Mouse (Mus musculus) limb, embryonic 10.5 days (tissue): ENCODE data around the gene Angptl8. TPM values are rescaled to one million over a fixed set of nuclear protein-coding genes. Genes with fewer than 3 reads are reported as not detected.
"Not testable (repeated sequence)": the region's sequence is repeated elsewhere in the genome, so short reads cannot be mapped to it uniquely, and the experiment has no call there.

Experiments
- DNase-seq: peaks from one replicate; pipeline ENCODE4 v3.0.0-alpha.2; 2017; ENCODE audit warnings: low spot score
- H3K27ac ChIP-seq: fragments of 300-500 bp; sonication (generic); 2 replicates; pipeline ENCODE4 v1.5.1; 2016; ENCODE audit warnings: mild to moderate bottlenecking
- H3K27me3 ChIP-seq: fragments of 300-500 bp; sonication (generic); 2 replicates; pipeline ENCODE4 v1.6.1; 2016; ENCODE audit warnings: low read depth, mild to moderate bottlenecking; ENCODE audit not compliant: poor library complexity, severe bottlenecking
- H3K36me3 ChIP-seq: fragments of 300-500 bp; sonication (generic); 2 replicates; pipeline ENCODE4 v1.6.1; 2016; ENCODE audit warnings: mild to moderate bottlenecking, moderate library complexity
- H3K4me1 ChIP-seq: fragments of 300-500 bp; sonication (generic); 2 replicates; pipeline ENCODE4 v1.6.1; 2016
- H3K4me3 ChIP-seq: fragments of 300-500 bp; sonication (generic); 2 replicates; pipeline ENCODE4 v1.5.1; 2016; ENCODE audit warnings: mild to moderate bottlenecking, moderate library complexity
- H3K9me3 ChIP-seq: fragments of 300-500 bp; sonication (generic); replicated peaks from 2 replicates; pipeline ENCODE4 v1.6.1; 2016; ENCODE audit warnings: mild to moderate bottlenecking
- WGBS: fragments of 180-500 bp; shearing (Covaris S2); methylation state at CpG from one replicate; pipeline ENCODE4 v1.1.7; 2016; 5-methylcytosine and 5-hydroxymethylcytosine counted together
- polyA plus RNA-seq: library from polyadenylated mRNA; unstranded; fragments of >200 nt; fragmentation: Nextera tagmentation; extraction: Ambion mirVana; gene quantifications from 2 replicates; pipeline ENCODE4 v1.2.1, GENCODE M21; 2016

Angptl8 gene
- 1.2 and 1.6 TPM in 2 replicates for polyA plus RNA-seq

DNA sequence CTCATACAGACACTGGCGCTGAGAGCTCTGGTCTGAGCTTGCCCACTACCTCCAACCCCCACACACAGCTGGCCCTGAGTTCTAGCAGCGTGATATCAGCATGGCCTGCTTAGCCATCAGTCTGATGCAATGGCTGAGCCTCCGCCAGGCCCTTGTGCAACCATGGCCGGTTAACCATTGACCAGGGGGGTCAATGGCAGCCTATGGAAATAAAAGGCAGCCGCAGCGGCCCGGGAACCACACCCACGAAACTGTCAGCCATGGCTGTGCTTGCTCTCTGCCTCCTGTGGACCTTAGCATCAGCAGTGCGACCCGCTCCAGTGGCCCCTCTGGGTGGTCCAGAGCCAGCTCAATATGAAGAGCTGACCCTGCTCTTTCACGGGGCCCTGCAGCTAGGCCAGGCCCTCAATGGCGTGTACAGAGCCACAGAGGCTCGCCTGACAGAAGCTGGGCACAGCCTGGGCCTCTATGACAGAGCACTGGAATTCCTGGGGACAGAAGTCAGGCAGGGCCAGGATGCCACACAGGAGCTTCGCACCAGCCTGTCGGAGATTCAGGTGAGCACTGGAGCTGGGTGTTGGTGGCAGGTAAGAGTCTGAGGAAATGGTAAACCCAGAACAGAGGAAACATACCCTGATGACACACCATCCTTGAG, at the start of gene Angptl8:
Gene Angptl8 (plus strand): TSS at position 253 of the 655 bp plus-strand sequence.
- H3K36me3 ChIP-seq = peaks cover 100% of the 10 kb centered on the region
- H3K4me3 ChIP-seq = no peak within 1 kb of the TSS
- WGBS = 93% methylated on average over 15 of the region's 15 CpGs
- no peak for DNase-seq
- peaks cover 2% of the 10 kb centered on the region for H3K4me1 ChIP-seq
- no peaks in the 10 kb centered on the region for H3K27me3 ChIP-seq
- no peak within 1 kb of the TSS for H3K27ac ChIP-seq
- no peaks in the 10 kb centered on the region for H3K9me3 ChIP-seq

- WGBS = 80% methylated on average over 2 of the region's 2 CpGs
- not testable (repeated sequence) for H3K27ac ChIP-seq, H3K4me3 ChIP-seq, H3K9me3 ChIP-seq, H3K27me3 ChIP-seq, DNase-seq
- Histone ChIP-seq H3K36me3 (peaks cover 96% of the 10 kb centered on the region), H3K4me1 (peaks cover 26% of the 10 kb centered on the region)
These were observed 49.0 kb upstream of the Angptl8 start for GRCm38 (mm10) chr9:21786309-21786708.

GRCm38 (mm10) chr9:21786906-21787305, 48.4 kb upstream of the Angptl8 start:
- peak; percentile 85 for DNase-seq
- Histone ChIP-seq H3K4me3 (no peak overlapping the region), H3K9me3 (no peaks in the 10 kb centered on the region), H3K36me3 (peaks cover 96% of the 10 kb centered on the region), H3K4me1 (peaks cover 25% of the 10 kb centered on the region), H3K27me3 (no peaks in the 10 kb centered on the region), H3K27ac (peak overlapping the region; percentile 63)
- WGBS = 9% methylated on average over 6 of the region's 6 CpGs

- no peaks in the 10 kb centered on the region for H3K9me3 ChIP-seq
- peaks cover 96% of the 10 kb centered on the region for H3K36me3 ChIP-seq
- no peak overlapping the region for H3K4me3 ChIP-seq
- DNase-seq = no peak
- peaks cover 21% of the 10 kb centered on the region for H3K4me1 ChIP-seq
- peak overlapping the region; percentile 63 for H3K27ac ChIP-seq
- WGBS = 74% methylated on average over 5 of the region's 5 CpGs
- no peaks in the 10 kb centered on the region for H3K27me3 ChIP-seq
These were observed 47.7 kb upstream of the Angptl8 start for GRCm38 (mm10) chr9:21787654-21788053.

DNA sequence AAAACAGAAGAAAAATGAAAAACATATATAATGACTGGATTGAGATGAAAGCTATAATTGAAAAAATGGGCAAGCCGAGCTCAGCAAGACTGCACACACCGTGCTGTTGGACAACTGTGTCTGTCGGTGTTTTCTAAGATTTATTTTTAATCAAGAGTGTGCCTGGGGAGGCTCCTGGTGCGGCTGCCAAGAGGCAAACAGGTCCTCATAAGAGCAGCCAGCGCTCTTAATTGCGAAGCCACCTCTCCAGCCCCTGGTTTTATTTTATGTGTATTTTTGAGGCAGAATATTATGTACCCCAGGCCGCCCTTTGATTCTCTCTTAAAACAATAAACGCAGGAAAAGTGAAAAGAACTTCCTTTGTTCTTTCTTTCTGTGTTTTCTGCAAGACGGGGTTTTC, 47.1 kb upstream of the Angptl8 start:
- H3K4me3 ChIP-seq = no peak overlapping the region
- no peaks in the 10 kb centered on the region for H3K9me3 ChIP-seq
- peaks cover 24% of the 10 kb centered on the region for H3K4me1 ChIP-seq
- H3K27ac ChIP-seq = peak overlapping the region; percentile 63
- whole genome bisulfite sequencing = 78% methylated on average over 9 of the region's 9 CpGs
- no peak for DNase-seq
- no peaks in the 10 kb centered on the region for H3K27me3 ChIP-seq
- peaks cover 99% of the 10 kb centered on the region for H3K36me3 ChIP-seq

GRCm38 (mm10) chr9:21791861-21792260, 43.4 kb upstream of the Angptl8 start:
- Histone ChIP-seq H3K4me3 (no peak overlapping the region), H3K36me3 (peaks cover 96% of the 10 kb centered on the region), H3K4me1 (peaks cover 48% of the 10 kb centered on the region), H3K9me3 (no peaks in the 10 kb centered on the region), H3K27me3 (no peaks in the 10 kb centered on the region), H3K27ac (no peak overlapping the region)
- WGBS = 96% methylated on average over 8 of the region's 8 CpGs
- DNase-seq = no peak

GRCm38 (mm10) chr9:21792644-21793043, 42.7 kb upstream of the Angptl8 start:
- Histone ChIP-seq H3K36me3 (peaks cover 88% of the 10 kb centered on the region), H3K9me3 (no peaks in the 10 kb centered on the region), H3K4me1 (peaks cover 48% of the 10 kb centered on the region), H3K4me3 (0 out of 2 replicates have a peak overlapping the region, but pooled peaks have one; percentile 1), H3K27ac (no peak overlapping the region), H3K27me3 (no peaks in the 10 kb centered on the region)
- WGBS = 85% methylated on average over 8 of the region's 8 CpGs
- DNase-seq = no peak

DNA sequence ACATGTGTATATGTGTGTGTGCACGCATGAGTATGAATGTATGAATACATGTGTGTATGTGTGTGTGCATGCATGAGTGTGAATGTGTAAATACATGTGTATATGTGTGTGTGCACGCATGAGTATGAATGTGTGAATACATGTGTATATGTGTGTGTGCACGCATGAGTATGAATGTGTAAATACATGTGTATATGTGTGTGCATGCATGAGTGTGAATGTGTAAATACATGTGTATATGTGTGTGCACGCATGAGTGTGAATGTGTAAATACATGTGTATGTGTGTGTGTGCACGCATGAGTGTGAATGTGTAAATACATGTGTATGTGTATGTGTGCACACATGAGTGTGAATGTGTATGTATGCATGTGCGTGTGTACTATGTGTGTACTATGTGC, 41.8 kb upstream of the Angptl8 start:
- not testable (repeated sequence) for H3K27me3 ChIP-seq, H3K9me3 ChIP-seq, H3K27ac ChIP-seq, H3K4me3 ChIP-seq, DNase-seq
- H3K4me1 ChIP-seq = peaks cover 40% of the 10 kb centered on the region
- 97% methylated on average over 6 of the region's 6 CpGs for WGBS
- peaks cover 80% of the 10 kb centered on the region for H3K36me3 ChIP-seq

DNA sequence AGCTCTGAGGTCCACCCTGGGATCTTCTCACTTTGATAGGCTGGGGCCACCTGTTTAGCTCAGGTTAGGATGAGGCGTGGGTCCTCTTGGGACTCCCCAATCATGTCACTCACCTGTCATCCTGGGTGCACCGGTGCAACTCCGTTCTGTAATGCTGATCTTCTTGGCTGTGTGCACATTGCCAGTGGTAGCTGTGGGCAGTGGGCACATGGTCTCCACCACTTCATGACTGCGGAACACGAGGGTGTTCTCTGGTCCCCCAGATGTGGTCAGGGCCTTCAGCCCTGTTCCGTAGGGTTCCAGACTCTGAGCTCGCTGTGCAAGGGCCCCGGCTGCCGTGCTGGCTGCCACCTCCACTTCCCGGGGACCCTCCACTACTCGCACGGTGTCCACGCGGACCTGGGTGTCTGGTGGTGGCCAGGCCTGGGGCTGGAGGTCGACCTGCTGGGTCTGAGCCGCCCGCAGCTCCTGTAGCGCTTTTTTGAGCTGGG, 40.9 kb upstream of the Angptl8 start:
- Histone ChIP-seq H3K4me1 (peaks cover 49% of the 10 kb centered on the region), H3K4me3 (no peak overlapping the region), H3K9me3 (no peaks in the 10 kb centered on the region), H3K27me3 (no peaks in the 10 kb centered on the region), H3K36me3 (peaks cover 71% of the 10 kb centered on the region), H3K27ac (no peak overlapping the region)
- DNase-seq = no peak
- 95% methylated on average over 18 of the region's 18 CpGs for WGBS

DNA sequence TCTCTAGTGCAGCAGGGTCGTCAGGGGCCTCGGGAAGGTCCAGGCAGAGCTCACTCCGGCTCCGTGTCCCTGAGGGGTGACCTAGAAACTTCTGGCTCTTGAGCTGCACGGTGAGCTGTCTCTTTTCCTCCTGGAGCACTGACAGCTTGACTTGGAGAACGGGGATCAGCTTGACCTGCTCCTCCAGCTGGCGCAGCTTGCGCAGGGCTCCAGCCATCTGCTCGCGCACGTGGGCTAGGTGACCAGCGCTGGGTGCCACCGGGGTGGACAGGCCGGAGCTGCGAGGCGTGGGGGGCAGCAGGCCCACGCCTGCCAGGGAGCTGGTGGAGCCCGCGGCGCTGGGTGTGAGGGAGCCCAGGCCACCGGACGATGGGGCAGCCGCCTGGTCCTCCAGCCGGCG, 40.4 kb upstream of the Angptl8 start:
- Histone ChIP-seq H3K27ac (peak overlapping the region; percentile 81), H3K27me3 (no peaks in the 10 kb centered on the region), H3K36me3 (peaks cover 68% of the 10 kb centered on the region), H3K4me3 (peak overlapping the region; percentile 80; the same call in 1 of the 2 replicates), H3K4me1 (peaks cover 50% of the 10 kb centered on the region), H3K9me3 (no peaks in the 10 kb centered on the region)
- DNase-seq = no peak
- WGBS = 96% methylated on average over 25 of the region's 25 CpGs

GRCm38 (mm10) chr9:21795579-21795978, 39.7 kb upstream of the Angptl8 start:
- Histone ChIP-seq H3K36me3 (peaks cover 67% of the 10 kb centered on the region), H3K27ac (peak overlapping the region; percentile 81), H3K4me1 (peaks cover 54% of the 10 kb centered on the region), H3K9me3 (no peaks in the 10 kb centered on the region), H3K4me3 (peak overlapping the region; percentile 80), H3K27me3 (no peaks in the 10 kb centered on the region)
- WGBS = 70% methylated on average over 5 of the region's 5 CpGs
- DNase-seq = no peak

GRCm38 (mm10) chr9:21796259-21796658, 39.1 kb upstream of the Angptl8 start:
- Histone ChIP-seq H3K27me3 (no peaks in the 10 kb centered on the region), H3K9me3 (no peaks in the 10 kb centered on the region), H3K36me3 (peaks cover 67% of the 10 kb centered on the region), H3K4me1 (peaks cover 54% of the 10 kb centered on the region), H3K4me3 (peak overlapping the region; percentile 80), H3K27ac (peak overlapping the region; percentile 81)
- peak; percentile 42 for DNase-seq
- WGBS = 61% methylated on average over 3 of the region's 3 CpGs

DNA sequence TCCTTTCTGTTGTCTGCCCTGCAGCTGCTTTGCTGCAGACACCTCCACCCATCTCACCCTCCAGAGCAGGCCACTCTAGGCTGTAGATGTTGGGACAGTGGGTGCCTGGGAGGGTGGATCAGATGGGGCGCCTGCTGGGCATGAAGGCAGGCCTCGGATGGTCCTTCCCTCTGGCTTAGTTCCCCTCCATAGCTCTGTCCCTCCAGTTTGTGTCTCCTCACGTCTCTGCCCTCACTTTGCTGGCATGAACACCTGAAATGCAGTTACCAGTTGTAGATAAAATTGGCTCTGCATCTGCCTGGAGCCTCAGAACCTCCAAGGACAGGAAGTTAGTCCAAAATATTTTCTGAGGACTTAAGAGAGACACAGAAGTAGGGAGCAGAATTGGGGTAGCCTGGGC, 38.4 kb upstream of the Angptl8 start:
- H3K27me3 ChIP-seq = no peaks in the 10 kb centered on the region
- H3K27ac ChIP-seq = peak overlapping the region; percentile 81
- WGBS = 65% methylated on average over 3 of the region's 3 CpGs
- peaks cover 54% of the 10 kb centered on the region for H3K4me1 ChIP-seq
- peak overlapping the region; percentile 80 for H3K4me3 ChIP-seq
- H3K36me3 ChIP-seq = peaks cover 67% of the 10 kb centered on the region
- DNase-seq = no peak
- no peaks in the 10 kb centered on the region for H3K9me3 ChIP-seq
